Mouse (Mus musculus) hindbrain, embryonic 14.5 days (tissue): ENCODE data around the gene Olfr669. TPM values are rescaled to one million over a fixed set of nuclear protein-coding genes. Genes with fewer than 3 reads are reported as not detected.

Source experiments
- polyA plus RNA-seq: library from polyadenylated mRNA; unstranded; fragments of >200 nt; fragmentation: Nextera tagmentation; extraction: Ambion mirVana; gene quantifications from 2 replicates; pipeline ENCODE4 v1.2.1, GENCODE M21; 2014

The Olfr669 gene
- polyA plus RNA-seq, 1 experiment from 2014 or later: not detected

Other genes with a start within 250 kb of the Olfr669 start
- gene Olfr661, start 247.7 kb upstream of the Olfr669 start, polyA plus RNA-seq: not detected in 2 replicates
- not detected in 2 replicates for gene Usp17le, start 156.8 kb upstream of the Olfr669 start, polyA plus RNA-seq
- gene Usp17lb, start 91.6 kb upstream of the Olfr669 start, polyA plus RNA-seq: not detected in 2 replicates
- not detected in 2 replicates for gene Usp17la, start 77.2 kb upstream of the Olfr669 start, polyA plus RNA-seq
- gene Olfr665, start 56.2 kb upstream of the Olfr669 start, polyA plus RNA-seq: not detected in 2 replicates
- not detected in 2 replicates for gene Olfr666, start 38.3 kb upstream of the Olfr669 start, polyA plus RNA-seq
- not detected in 2 replicates for gene Olfr667, start 12.8 kb upstream of the Olfr669 start, polyA plus RNA-seq
- not detected in 2 replicates for gene Olfr668, start 6.2 kb upstream of the Olfr669 start, polyA plus RNA-seq
- gene Olfr670, start 28.4 kb downstream of the Olfr669 start, polyA plus RNA-seq: not detected in 2 replicates
- not detected in 2 replicates for gene Olfr671, start 44.9 kb downstream of the Olfr669 start, polyA plus RNA-seq
- not detected in 2 replicates for gene Olfr672, start 67.8 kb downstream of the Olfr669 start, polyA plus RNA-seq
- not detected in 2 replicates for gene Olfr675, start 94.2 kb downstream of the Olfr669 start, polyA plus RNA-seq
- not detected in 2 replicates for gene Olfr676, start 98.5 kb downstream of the Olfr669 start, polyA plus RNA-seq
- not detected in 2 replicates for gene Olfr677, start 117.1 kb downstream of the Olfr669 start, polyA plus RNA-seq
- not detected in 2 replicates for gene Olfr678, start 130.2 kb downstream of the Olfr669 start, polyA plus RNA-seq
- gene Olfr679, start 147.0 kb downstream of the Olfr669 start, polyA plus RNA-seq: not detected in 2 replicates
- not detected in 2 replicates for gene Olfr680-ps1, start 158.6 kb downstream of the Olfr669 start, polyA plus RNA-seq
- gene Olfr681, start 182.6 kb downstream of the Olfr669 start, polyA plus RNA-seq: not detected in 2 replicates
- gene Olfr683, start 212.8 kb downstream of the Olfr669 start, polyA plus RNA-seq: not detected in 2 replicates
- not detected in 2 replicates for gene Olfr684, start 229.4 kb downstream of the Olfr669 start, polyA plus RNA-seq